Mouse (Mus musculus) cerebellum, postnatal 36 days (tissue): ENCODE data around the gene Brpf3.
"Not testable (repeated sequence)": the region's sequence is repeated elsewhere in the genome, so short reads cannot be mapped to it uniquely, and the experiment has no call there.

Experiments
- DNase-seq, 2 experiments: peaks; one replicate each; pipeline ENCODE4 v3.0.0; 2021 to 2022; ENCODE audit warnings: mixed read lengths in 2 of 2

The Brpf3 gene

GRCm38 (mm10) chr17:28829120-28829519 is 28.2 kb downstream of the Brpf3 start:
- no peak for DNase-seq

- no peak for DNase-seq
Observed at GRCm38 (mm10) chr17:28831065-28831464, 30.2 kb downstream of the Brpf3 start.

- no peak for DNase-seq
Observed at GRCm38 (mm10) chr17:28832040-28832439, 31.1 kb downstream of the Brpf3 start.

GRCm38 (mm10) chr17:28832875-28833274 is 32.0 kb downstream of the Brpf3 start:
- no peak for DNase-seq

- DNase-seq = no peak
Observed at GRCm38 (mm10) chr17:28834676-28835075, 33.8 kb downstream of the Brpf3 start.

GRCm38 (mm10) chr17:28837840-28838239 is 37.0 kb downstream of the Brpf3 start:
- DNase-seq = no peak

GRCm38 (mm10) chr17:28841947-28842346 is 41.1 kb downstream of the Brpf3 start:
- DNase-seq = not testable (repeated sequence)

GRCm38 (mm10) chr17:28843665-28844064 is 42.8 kb downstream of the Brpf3 start:
- DNase-seq = no peak

GRCm38 (mm10) chr17:28846974-28847617 is 46.2 kb downstream of the Brpf3 start:
- DNase-seq = no peak

- DNase-seq = no peak
Observed at GRCm38 (mm10) chr17:28850511-28850910, 49.6 kb downstream of the Brpf3 start.

- no peak for DNase-seq
Observed at GRCm38 (mm10) chr17:28854377-28854776, 53.5 kb downstream of the Brpf3 start.

GRCm38 (mm10) chr17:28855166-28855885 is 54.4 kb downstream of the Brpf3 start:
- DNase-seq = no peak

- no peak for DNase-seq
Observed at GRCm38 (mm10) chr17:28856030-28856429, 55.1 kb downstream of the Brpf3 start.

GRCm38 (mm10) chr17:28858205-28858604 is 57.3 kb downstream of the Brpf3 start, which contains the start of gene Pnpla1:
Gene Pnpla1, plus strand, starts transcription at chr17:28858411.
- DNase-seq = no peak

- no peak for DNase-seq
Observed at GRCm38 (mm10) chr17:28863926-28864325, 63.0 kb downstream of the Brpf3 start.

- no peak for DNase-seq
Observed at GRCm38 (mm10) chr17:28864464-28864863, 63.6 kb downstream of the Brpf3 start.

- DNase-seq = no peak
Observed at GRCm38 (mm10) chr17:28866921-28867320, 66.0 kb downstream of the Brpf3 start.

- no peak for DNase-seq
Observed at GRCm38 (mm10) chr17:28867381-28867780, 66.5 kb downstream of the Brpf3 start.

- DNase-seq = no peak
Observed at GRCm38 (mm10) chr17:28869412-28870110, 68.7 kb downstream of the Brpf3 start.

- DNase-seq = no peak
Observed at GRCm38 (mm10) chr17:28870435-28870834, 69.5 kb downstream of the Brpf3 start.

- no peak for DNase-seq
Observed at GRCm38 (mm10) chr17:28871831-28872230, 70.9 kb downstream of the Brpf3 start.

GRCm38 (mm10) chr17:28872322-28872721 is 71.4 kb downstream of the Brpf3 start:
- DNase-seq = no peak

GRCm38 (mm10) chr17:28874216-28874615 is 73.3 kb downstream of the Brpf3 start:
- no peak for DNase-seq

- DNase-seq = peak in 1 of 2 experiments; percentile 31
Observed at GRCm38 (mm10) chr17:28874825-28875224, 73.9 kb downstream of the Brpf3 start.
